Mouse (Mus musculus) C2C12 (cell line): ENCODE data around the gene Ift122. TPM values are rescaled to one million over a fixed set of nuclear protein-coding genes. Genes with fewer than 3 reads are reported as not detected.

Experiments
- H3K27me3 ChIP-seq: one replicate; pipeline ENCODE4 v1.6.1; 2011; ENCODE audit not compliant: control insufficient read depth, insufficient read depth, insufficient read length
- H3K36me3 ChIP-seq: one replicate; pipeline ENCODE4 v1.6.1; 2011; ENCODE audit not compliant: control insufficient read depth, insufficient read depth
- H3K4me3 ChIP-seq: one replicate; pipeline ENCODE4 v1.5.1; 2011; ENCODE audit warnings: mild to moderate bottlenecking, control low read depth; ENCODE audit not compliant: poor library complexity, insufficient read depth, severe bottlenecking
- H3K79me2 ChIP-seq: one replicate; pipeline ENCODE4 v1.6.1; 2011; ENCODE audit not compliant: control insufficient read depth, insufficient read depth
- H3K79me3 ChIP-seq: one replicate; pipeline ENCODE4 v1.6.1; 2011; ENCODE audit warnings: low read depth, control low read depth
- H3ac ChIP-seq: one replicate; pipeline ENCODE3; 2011; ENCODE audit warnings: low read depth; ENCODE audit not compliant: control insufficient read depth, insufficient read length
- CEBPB ChIP-seq: IDR thresholded peaks from one replicate; pipeline ENCODE4 v1.6.1; 2011; ENCODE audit warnings: low read depth, mild to moderate bottlenecking, control low read depth, moderate library complexity
- CTCF ChIP-seq: IDR thresholded peaks from one replicate; pipeline ENCODE4 v1.5.1; 2011; ENCODE audit not compliant: control insufficient read depth, insufficient read depth, insufficient read length
- FOSL1 ChIP-seq: IDR thresholded peaks from one replicate; pipeline ENCODE4 v1.8.0; 2011; ENCODE audit warnings: mild to moderate bottlenecking, low read length; ENCODE audit not compliant: poor library complexity, insufficient read depth, severe bottlenecking
- MAX ChIP-seq: IDR thresholded peaks from one replicate; pipeline ENCODE4 v1.6.1; 2011; ENCODE audit warnings: mild to moderate bottlenecking, control low read depth
- MYOD1 ChIP-seq: IDR thresholded peaks from one replicate; pipeline ENCODE4 v1.6.1; 2011; ENCODE audit warnings: low read depth; ENCODE audit not compliant: control insufficient read depth, insufficient read length
- MYOG ChIP-seq: IDR thresholded peaks from one replicate; pipeline ENCODE4 v1.6.1; 2011; ENCODE audit not compliant: control insufficient read depth, insufficient read length; ENCODE audit errors: extremely low read depth
- USF1 ChIP-seq: IDR thresholded peaks from one replicate; pipeline ENCODE4 v1.6.1; 2011; ENCODE audit warnings: low read depth, mild to moderate bottlenecking, control low read depth, moderate library complexity
- polyA plus RNA-seq: library from polyadenylated mRNA; unstranded; fragments of >200 nt; fragmentation: generic; extraction: Trizol; gene quantifications from one replicate; pipeline ENCODE4 v1.2.1, GENCODE M21; 2012; ENCODE audit warnings: missing spikeins

Gene Ift122
- polyA plus RNA-seq, 1 experiment: 13.4 TPM

DNA sequence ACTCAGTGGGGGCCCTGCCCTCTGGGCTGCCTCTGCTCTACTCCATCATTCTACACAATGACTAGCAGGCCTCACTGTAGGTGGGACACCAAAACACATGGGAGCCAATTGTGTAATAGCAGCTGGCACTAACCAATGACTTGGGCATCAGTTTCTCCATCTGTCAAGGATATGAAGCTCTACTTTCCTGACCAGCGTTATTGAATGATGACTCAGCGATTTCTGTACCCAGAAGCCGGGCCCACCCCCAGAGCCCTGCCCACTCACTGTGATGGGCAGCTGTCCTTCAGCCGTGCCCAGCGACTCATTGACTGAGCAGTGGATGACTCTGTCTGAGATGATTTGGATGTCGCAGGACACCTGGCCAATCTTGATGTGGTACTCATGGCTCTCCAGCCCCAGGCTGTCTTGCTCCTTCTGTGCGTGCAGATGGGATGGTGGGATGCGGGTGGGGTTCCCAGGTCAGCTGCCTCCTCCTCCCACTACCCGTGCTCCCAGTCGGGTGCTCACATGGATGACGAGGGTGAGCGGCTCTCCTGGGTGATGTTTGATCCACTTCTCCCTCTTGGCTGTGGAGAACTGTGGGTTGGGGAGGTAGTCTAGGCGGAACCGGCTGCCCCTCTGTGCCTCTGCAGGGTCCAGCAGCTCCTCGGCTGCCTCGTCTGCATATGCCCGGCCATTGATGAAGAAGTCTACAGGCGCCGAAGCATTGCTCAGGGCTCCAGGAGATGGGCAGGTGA, 113.1 kb downstream of the Ift122 start:
- H3K79me2 ChIP-seq: no peaks in the 10 kb centered on the region
- TF ChIP-seq FOSL1: no peak
- TF ChIP-seq USF1: no peak
- TF ChIP-seq CEBPB: no peak
- TF ChIP-seq MYOG: no peak
- no peak for TF ChIP-seq MAX
- no peak for TF ChIP-seq CTCF
- TF ChIP-seq MYOD1: no peak
- peaks cover 3% of the 10 kb centered on the region for H3K36me3 ChIP-seq

DNA sequence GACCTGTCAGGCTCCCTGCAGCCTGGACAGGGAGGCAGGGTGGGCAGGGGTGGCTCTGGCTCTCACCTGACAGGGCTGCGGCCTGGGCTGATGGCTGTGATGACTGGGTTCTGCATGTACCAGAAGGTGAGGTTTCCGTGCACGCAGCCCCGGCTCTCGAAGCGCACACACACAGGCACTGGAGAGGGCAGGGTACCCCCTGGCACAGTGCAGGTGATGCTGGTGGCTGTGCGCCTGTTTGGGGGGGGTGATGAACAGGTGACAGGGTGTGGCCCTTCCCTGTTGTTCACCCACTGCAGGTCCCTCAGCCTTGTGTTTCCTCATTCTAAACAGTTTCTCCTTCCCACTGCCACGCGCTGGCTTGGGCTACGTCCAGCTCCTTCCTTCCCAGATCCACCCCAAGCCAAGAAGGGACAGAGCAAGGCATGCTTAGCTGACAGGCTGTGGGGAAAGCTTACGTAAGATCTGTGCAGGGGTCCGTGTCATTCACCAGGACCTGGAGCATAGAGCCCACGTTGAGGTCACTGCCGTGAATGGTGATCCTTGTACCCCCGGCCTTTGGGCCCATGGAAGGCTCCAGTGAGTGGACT, 114.1 kb downstream of the Ift122 start:
- no peak overlapping the region for H3ac ChIP-seq

More for the DNA sequence above, 113.1 kb downstream of the Ift122 start:
- Histone ChIP-seq H3K27me3 (no peaks in the 10 kb centered on the region), H3K4me3 (no peak overlapping the region), H3K79me3 (no peaks in the 10 kb centered on the region), H3ac (no peak overlapping the region)

DNA sequence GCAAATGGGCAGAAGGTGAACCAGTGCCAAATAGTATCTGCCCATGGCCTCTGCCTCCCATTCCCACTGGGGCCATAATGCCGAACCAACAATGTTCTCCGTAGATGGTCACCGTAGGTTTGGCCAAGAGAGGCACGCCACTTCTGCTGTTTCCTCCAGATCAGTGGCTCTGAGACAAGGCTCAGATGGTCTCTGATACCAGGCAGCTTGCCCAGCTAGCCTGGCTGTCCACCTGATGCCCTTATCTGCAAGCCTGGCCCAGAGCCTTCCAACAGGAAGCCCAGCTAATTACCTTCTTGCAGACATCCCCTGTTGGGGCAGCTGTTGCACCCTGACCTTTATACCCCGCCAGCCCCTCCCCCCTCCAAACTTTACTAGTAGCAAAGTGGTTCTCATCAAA, 114.8 kb downstream of the Ift122 start:
- no peak overlapping the region for H3K4me3 ChIP-seq
- no peak overlapping the region for H3ac ChIP-seq
- TF ChIP-seq MYOG: no peak
- no peak for TF ChIP-seq USF1
- TF ChIP-seq CTCF: no peak
- no peak for TF ChIP-seq FOSL1
- no peak for TF ChIP-seq MYOD1
- no peak for TF ChIP-seq MAX
- no peak for TF ChIP-seq CEBPB
- H3K79me2 ChIP-seq: no peaks in the 10 kb centered on the region
- no peaks in the 10 kb centered on the region for H3K27me3 ChIP-seq
- H3K36me3 ChIP-seq: peaks cover 3% of the 10 kb centered on the region
- H3K79me3 ChIP-seq: no peaks in the 10 kb centered on the region

More for the DNA sequence above, 114.1 kb downstream of the Ift122 start:
- TF ChIP-seq MYOG (no peak), CEBPB (no peak), FOSL1 (no peak), CTCF (no peak), MAX (no peak), USF1 (no peak), MYOD1 (no peak)
- Histone ChIP-seq H3K27me3 (no peaks in the 10 kb centered on the region), H3K79me3 (no peaks in the 10 kb centered on the region), H3K79me2 (no peaks in the 10 kb centered on the region), H3K36me3 (peaks cover 3% of the 10 kb centered on the region), H3K4me3 (no peak overlapping the region)

DNA sequence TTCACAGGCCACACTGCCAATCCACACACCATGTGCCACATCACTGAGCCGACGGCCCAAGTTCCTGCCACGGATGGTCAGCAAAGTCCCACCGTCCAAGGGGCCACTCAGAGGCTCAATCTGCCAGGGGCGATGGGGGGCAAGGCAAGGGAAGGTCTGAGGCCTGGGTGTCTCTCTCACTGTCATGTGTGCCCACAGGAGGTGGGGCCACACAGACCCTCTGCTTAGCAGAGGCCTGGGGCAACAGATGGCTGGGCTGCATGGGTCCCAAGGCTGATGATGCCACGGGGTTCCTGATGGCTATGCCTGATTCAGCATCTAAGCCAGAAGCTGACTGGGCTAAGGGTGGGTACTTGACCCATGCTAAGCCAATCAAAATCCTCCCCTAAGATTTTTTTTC, 115.4 kb downstream of the Ift122 start:
- no peak for TF ChIP-seq MAX
- no peak for TF ChIP-seq CTCF
- TF ChIP-seq MYOD1: no peak
- TF ChIP-seq CEBPB: no peak
- no peak for TF ChIP-seq MYOG
- no peak for TF ChIP-seq USF1
- no peak for TF ChIP-seq FOSL1

DNA sequence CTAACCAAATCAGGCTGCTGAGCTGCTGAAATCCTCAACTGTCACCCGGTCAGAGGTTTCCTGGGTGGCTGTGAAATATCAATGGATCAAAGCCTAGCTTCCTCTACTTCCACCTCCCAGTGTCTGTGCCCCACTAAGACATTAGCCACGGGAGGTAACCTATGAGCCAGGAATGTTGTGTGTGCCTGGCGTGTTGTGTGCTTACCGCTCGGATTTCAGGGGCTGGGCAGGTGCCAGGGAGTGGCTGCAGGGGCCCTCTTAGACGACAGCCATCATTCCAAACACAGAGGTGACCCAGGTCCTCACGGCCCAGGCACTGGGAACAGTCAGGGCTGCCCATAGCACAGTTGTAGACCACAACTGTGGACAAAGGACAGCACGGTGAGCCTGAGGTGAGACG, 115.8 kb downstream of the Ift122 start:
- Histone ChIP-seq H3K27me3 (no peaks in the 10 kb centered on the region), H3K79me3 (no peaks in the 10 kb centered on the region), H3ac (no peak overlapping the region), H3K36me3 (peaks cover 3% of the 10 kb centered on the region), H3K4me3 (no peak overlapping the region), H3K79me2 (no peaks in the 10 kb centered on the region)
- no peak for TF ChIP-seq MAX
- TF ChIP-seq FOSL1: no peak
- TF ChIP-seq CTCF: no peak
- no peak for TF ChIP-seq MYOG

More for the DNA sequence above, 115.4 kb downstream of the Ift122 start:
- Histone ChIP-seq H3K27me3 (no peaks in the 10 kb centered on the region), H3K79me3 (no peaks in the 10 kb centered on the region), H3K4me3 (no peak overlapping the region), H3ac (no peak overlapping the region), H3K79me2 (no peaks in the 10 kb centered on the region), H3K36me3 (peaks cover 3% of the 10 kb centered on the region)

DNA sequence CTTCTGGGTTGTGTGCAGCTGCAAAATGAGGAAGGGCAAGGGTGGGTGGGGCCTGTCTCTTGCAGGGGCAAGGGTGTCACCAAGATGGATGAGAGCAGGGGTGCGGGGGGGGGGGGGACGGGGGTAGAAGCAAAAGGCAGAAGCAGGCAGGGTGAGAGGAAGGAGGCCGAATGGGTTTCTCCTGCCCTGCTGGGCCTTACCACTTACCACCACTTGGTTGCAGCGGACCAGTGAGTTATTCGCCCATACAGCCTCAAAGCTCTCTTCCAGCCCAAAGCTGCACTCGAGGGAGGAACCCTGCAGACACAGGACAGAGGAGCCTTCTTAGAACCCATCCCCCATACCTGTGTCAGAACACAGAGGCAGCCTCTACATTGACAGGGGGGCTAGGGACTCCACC, 116.7 kb downstream of the Ift122 start:
- no peak for TF ChIP-seq FOSL1
- H3K36me3 ChIP-seq: peaks cover 3% of the 10 kb centered on the region
- H3K27me3 ChIP-seq: no peaks in the 10 kb centered on the region
- H3K79me3 ChIP-seq: no peaks in the 10 kb centered on the region
- no peak overlapping the region for H3K4me3 ChIP-seq
- H3ac ChIP-seq: no peak overlapping the region
- no peaks in the 10 kb centered on the region for H3K79me2 ChIP-seq
